Mouse (Mus musculus): ENCODE data around the gene Shank2.

The Shank2 gene

GRCm38 (mm10) chr7:144170272-144170671, 168.5 kb downstream of the Shank2 start:
- DNase-seq (ENCODE audit: low spot score): no peak

GRCm38 (mm10) chr7:144170686-144171085, 169.0 kb downstream of the Shank2 start:
- DNase-seq (ENCODE audit: low spot score): no peak

GRCm38 (mm10) chr7:144173869-144174268, 172.1 kb downstream of the Shank2 start:
- DNase-seq (ENCODE audit: low spot score): no peak

- no peak for DNase-seq (ENCODE audit: low spot score)
Observed at GRCm38 (mm10) chr7:144174329-144174728, 172.6 kb downstream of the Shank2 start.

GRCm38 (mm10) chr7:144175025-144175424, 173.3 kb downstream of the Shank2 start:
- no peak for DNase-seq (ENCODE audit: low spot score)

- DNase-seq (ENCODE audit: low spot score): no peak
Observed at GRCm38 (mm10) chr7:144175481-144176233, 173.9 kb downstream of the Shank2 start.

- DNase-seq (ENCODE audit: low spot score): no peak
Observed at GRCm38 (mm10) chr7:144176234-144176730, 174.6 kb downstream of the Shank2 start.

- no peak for DNase-seq (ENCODE audit: low spot score)
Observed at GRCm38 (mm10) chr7:144179436-144179835, 177.7 kb downstream of the Shank2 start.

GRCm38 (mm10) chr7:144180885-144181284, 179.2 kb downstream of the Shank2 start:
- peak; percentile 22 for DNase-seq (ENCODE audit: low spot score)

- no peak for DNase-seq (ENCODE audit: low spot score)
Observed at GRCm38 (mm10) chr7:144187869-144188430, 186.2 kb downstream of the Shank2 start.

- DNase-seq (ENCODE audit: low spot score): no peak
Observed at GRCm38 (mm10) chr7:144189446-144189845, 187.7 kb downstream of the Shank2 start.

GRCm38 (mm10) chr7:144198491-144198890, 196.8 kb downstream of the Shank2 start:
- DNase-seq (ENCODE audit: low spot score): no peak

GRCm38 (mm10) chr7:144202017-144202682, 200.4 kb downstream of the Shank2 start:
- DNase-seq (ENCODE audit: low spot score): no peak

GRCm38 (mm10) chr7:144204290-144204689, 202.6 kb downstream of the Shank2 start:
- DNase-seq (ENCODE audit: low spot score): no peak

- no peak for DNase-seq (ENCODE audit: low spot score)
Observed at GRCm38 (mm10) chr7:144205161-144205560, 203.4 kb downstream of the Shank2 start.

GRCm38 (mm10) chr7:144205837-144206236, 204.1 kb downstream of the Shank2 start:
- DNase-seq (ENCODE audit: low spot score): no peak

GRCm38 (mm10) chr7:144206254-144206653, 204.5 kb downstream of the Shank2 start:
- DNase-seq (ENCODE audit: low spot score): no peak

GRCm38 (mm10) chr7:144207100-144207499, 205.4 kb downstream of the Shank2 start:
- DNase-seq (ENCODE audit: low spot score): no peak

GRCm38 (mm10) chr7:144207849-144208248, 206.1 kb downstream of the Shank2 start:
- no peak for DNase-seq (ENCODE audit: low spot score)

- DNase-seq (ENCODE audit: low spot score): no peak
Observed at GRCm38 (mm10) chr7:144208628-144209027, 206.9 kb downstream of the Shank2 start.

- no peak for DNase-seq (ENCODE audit: low spot score)
Observed at GRCm38 (mm10) chr7:144210526-144210925, 208.8 kb downstream of the Shank2 start.

- DNase-seq (ENCODE audit: low spot score): no peak
Observed at GRCm38 (mm10) chr7:144212694-144213093, 211.0 kb downstream of the Shank2 start.

GRCm38 (mm10) chr7:144217192-144217591, 215.5 kb downstream of the Shank2 start:
- DNase-seq (ENCODE audit: low spot score): peak; percentile 31

Data from c-Kit-positive CD71-positive TER-119-positive erythroid progenitor cells, embryonic 14.5 days (primary cell).